Mouse (Mus musculus) retina, postnatal 7 days (tissue): ENCODE measurements at regions not wholly inside any gene's neighbourhood (a gene's known extent, or its start where the extent isn't known, plus 50 kb on each side); places are given as distances from the start of the nearest gene placed in this dataset.
"Not testable (repeated sequence)": the region's sequence is repeated elsewhere in the genome, so short reads cannot be mapped to it uniquely, and the experiment has no call there.

Source experiments
- DNase-seq: peaks from one replicate; pipeline ENCODE4 v3.0.0-alpha.2; 2012; ENCODE audit warnings: low read depth, low spot score

GRCm38 (mm10) chr8:118209301-118209700 is 74.2 kb upstream of the Cdh13 start:
- not testable (repeated sequence) for DNase-seq

DNA sequence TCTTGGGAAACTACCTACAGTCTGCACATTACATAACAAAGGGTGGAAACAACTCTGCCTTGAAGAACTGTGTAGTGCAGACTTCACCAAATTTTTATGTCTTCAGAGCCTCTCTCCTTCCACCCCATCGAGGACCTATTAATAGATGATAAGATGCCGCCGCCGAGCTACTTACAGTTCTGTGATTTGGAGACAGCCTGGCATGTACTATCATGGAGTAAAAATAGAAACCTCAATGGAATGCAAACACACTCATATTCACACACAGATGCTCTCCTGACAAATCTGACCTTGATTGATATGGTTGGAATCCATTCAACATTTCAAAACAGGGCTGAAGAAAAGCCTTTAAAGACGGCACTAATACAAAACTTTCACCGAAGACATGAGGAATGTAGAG is 92.7 kb upstream of the Cdh13 start:
- DNase-seq: no peak

- DNase-seq: no peak
These were observed 94.3 kb upstream of the Cdh13 start for GRCm38 (mm10) chr8:118189226-118189625.

DNA sequence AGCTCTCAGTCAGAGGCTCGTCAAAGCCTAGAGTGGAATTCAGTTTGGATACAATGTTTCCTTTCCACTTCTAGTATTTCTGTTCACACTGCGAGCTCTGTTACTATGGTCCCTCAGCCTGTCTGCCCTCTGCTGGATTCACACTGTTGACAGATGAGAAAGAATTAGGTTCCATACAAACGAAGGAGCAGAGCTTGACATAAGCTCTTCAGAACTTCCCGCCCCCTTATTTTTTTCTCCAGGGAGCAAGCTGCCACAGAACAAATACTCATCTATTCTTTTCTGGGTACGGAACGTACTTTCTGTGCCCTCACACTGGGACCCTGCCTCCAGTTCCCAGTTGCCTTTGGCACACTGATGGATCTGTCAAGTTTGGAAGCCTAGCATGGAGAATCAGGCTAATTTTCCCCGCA is 114.5 kb upstream of the Cdh13 start:
- no peak for DNase-seq

DNA sequence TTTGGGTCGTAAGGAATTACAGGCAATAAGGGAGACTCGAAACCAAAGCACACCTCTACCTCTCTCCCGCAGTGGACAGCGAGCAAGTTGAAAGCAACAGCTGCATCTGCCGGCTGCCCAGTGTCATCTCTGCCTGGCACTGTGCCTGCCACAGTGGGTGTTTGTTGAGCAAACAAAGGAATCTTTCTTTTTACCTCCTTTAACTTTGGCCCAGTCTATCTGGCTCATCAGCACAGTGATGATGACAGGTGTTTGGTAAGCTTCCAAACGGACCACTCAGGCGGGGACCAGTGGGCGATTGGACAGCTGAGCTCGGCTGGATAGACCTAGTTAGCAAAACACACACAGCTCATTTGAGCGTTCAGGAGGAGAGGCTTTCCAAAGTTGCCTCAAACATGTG is 121.4 kb upstream of the Cdh13 start:
- DNase-seq: peak; percentile 46

GRCm38 (mm10) chr8:118147359-118148205 is 136.0 kb upstream of the Cdh13 start:
- no peak for DNase-seq

- DNase-seq: no peak
These were observed 139.0 kb upstream of the Cdh13 start for GRCm38 (mm10) chr8:118144546-118144945.

GRCm38 (mm10) chr8:118142311-118142710 is 141.2 kb upstream of the Cdh13 start:
- DNase-seq: no peak

DNA sequence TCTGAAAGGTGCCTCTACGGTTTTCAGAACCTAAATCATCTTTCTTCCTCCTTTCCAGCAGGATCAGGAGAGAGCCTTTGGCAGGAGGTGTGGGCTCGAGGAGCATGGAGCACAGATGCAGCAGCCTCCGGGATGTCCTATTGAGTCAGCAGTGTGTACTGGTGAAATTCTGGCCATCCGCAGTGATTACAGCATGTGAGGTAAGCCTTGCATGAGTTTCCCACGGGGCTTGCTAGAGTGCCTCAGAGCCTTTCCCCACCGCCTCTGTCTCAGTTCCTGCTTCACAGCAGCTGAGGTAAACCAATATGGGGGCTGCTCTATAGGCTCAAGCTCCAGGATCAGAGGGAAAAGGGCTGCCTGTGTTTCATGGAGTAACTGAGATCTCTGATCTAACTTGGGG is 143.6 kb upstream of the Cdh13 start:
- DNase-seq: no peak

- DNase-seq: no peak
These were observed 145.7 kb upstream of the Cdh13 start for GRCm38 (mm10) chr8:118137846-118138245.

DNA sequence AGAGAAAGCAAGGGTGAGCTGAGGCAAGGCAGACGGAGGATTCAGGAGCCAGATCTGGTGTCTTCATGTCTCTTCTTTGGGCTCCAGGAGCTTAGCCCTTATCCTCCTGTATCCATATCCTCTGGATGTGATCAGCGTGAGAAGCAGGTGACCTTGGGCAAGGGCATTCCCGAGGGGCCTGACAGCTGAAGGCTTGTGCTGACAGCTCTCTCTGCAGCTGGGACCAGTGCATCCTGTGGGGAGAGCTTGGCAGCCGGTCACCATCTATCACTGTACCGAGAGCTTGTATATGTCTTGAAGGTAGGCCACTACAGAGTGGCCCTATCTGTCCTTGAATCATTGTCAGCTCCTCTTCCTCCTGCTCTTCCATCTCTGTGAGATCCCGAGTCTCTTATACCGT is 158.5 kb upstream of the Cdh13 start:
- DNase-seq: no peak

- DNase-seq: no peak
These were observed 169.3 kb upstream of the Cdh13 start for GRCm38 (mm10) chr8:118114253-118114652.

DNA sequence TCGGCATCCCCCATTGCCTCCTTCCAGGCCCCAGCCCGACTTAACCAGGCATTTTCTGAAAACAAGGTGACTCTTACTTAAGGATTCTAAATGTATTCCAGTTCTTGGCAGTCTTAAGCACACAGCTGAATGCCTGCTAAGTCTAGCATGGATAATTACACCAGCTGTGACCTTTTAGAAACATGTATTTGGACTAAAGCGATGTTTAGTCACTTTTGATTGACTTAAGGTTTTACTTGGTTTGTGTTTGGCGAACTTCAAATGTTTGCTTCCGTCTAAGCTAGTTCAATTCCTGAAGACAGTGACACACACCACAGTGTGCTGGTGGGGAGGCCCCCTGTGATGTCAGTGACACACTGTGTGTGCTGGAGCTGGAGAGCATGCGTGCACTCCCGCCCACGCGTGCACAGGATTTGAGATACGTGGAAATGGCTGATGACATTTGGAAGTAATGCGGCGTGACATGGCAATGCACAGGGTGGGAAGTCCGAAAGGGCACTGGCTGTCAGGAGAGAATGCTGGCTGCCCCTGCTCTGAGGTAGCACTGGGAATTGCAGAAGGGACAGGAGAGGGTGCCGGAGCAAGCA is 179.0 kb upstream of the Cdh13 start:
- no peak for DNase-seq

DNA sequence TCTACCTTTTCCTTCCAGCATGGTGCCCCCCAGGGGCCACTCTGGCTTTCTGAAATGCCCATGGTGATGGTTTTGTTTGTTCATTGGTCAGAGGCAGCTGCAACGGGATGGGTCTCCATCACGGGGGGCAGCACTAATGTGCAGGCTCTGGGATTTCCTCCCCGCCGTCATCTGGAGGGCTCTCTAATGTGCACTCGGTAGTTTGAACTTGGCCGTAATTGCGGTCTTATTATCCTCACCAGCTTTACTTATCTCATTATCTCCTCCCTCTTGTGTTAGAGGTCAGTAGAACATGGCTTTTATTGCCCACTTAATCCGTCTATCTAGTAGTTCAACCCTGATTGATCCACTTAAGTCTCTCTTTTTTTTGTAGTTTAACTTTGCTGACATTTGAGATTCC is 182.2 kb upstream of the Cdh13 start:
- no peak for DNase-seq

GRCm38 (mm10) chr8:118062736-118063135 is 220.8 kb upstream of the Cdh13 start:
- no peak for DNase-seq

- DNase-seq: no peak
These were observed 226.8 kb upstream of the Cdh13 start for GRCm38 (mm10) chr8:118056781-118057180.

DNA sequence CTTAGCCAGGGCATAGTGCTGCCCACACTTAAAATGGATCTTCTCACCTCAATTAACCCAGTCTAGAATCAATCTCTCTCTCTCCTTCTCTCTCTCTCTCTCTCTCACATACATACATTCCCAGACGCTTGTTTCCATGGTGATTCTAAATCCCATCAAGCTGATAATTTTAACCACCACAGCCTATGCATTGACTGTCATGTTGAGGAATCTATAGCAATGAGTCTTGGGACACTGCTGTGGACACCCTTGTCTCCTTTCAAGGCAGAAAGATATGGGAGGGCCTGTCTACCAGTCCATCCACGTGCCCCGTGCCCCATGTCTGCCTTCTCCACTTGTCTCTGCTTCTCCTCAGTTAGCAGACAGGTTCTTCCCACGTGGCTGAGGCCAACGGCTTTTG is 228.0 kb upstream of the Cdh13 start:
- no peak for DNase-seq

GRCm38 (mm10) chr8:118050386-118050785 is 233.1 kb upstream of the Cdh13 start:
- no peak for DNase-seq

DNA sequence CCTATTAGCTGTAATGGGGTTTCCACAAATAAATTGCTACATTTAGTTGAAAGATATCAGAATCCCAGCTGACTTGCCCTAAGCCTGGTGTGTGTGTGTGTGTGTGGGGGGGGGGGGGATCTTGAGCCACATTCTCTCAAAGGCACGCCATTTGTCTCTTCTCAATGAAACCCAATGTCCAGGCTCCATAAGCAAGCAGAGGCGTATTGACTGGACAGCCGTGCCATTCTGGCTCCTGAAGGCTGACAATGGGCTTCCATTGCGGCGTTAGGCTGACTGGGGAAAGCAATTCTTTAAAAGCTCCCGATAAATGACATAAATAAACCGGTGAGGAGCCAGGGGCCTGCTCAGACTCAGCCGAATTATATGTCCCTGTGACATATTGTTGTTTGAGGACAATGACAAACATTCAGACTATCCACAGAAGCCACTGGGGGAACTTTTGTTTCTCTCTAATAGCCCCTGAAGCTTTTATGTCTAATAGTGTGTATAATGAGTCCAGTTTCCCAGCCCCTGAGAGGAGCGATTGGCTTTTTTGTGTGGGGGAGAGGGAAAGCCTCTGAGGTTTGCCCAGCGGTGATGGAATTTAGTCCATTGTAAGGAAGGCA is 240.6 kb upstream of the Mphosph6 start:
- DNase-seq: no peak

- no peak for DNase-seq
These were observed 239.5 kb upstream of the Mphosph6 start for GRCm38 (mm10) chr8:118041253-118041652.

GRCm38 (mm10) chr8:118037801-118038200 is 236.1 kb upstream of the Mphosph6 start:
- DNase-seq: no peak

GRCm38 (mm10) chr8:118034051-118034450 is 232.3 kb upstream of the Mphosph6 start:
- DNase-seq: no peak

DNA sequence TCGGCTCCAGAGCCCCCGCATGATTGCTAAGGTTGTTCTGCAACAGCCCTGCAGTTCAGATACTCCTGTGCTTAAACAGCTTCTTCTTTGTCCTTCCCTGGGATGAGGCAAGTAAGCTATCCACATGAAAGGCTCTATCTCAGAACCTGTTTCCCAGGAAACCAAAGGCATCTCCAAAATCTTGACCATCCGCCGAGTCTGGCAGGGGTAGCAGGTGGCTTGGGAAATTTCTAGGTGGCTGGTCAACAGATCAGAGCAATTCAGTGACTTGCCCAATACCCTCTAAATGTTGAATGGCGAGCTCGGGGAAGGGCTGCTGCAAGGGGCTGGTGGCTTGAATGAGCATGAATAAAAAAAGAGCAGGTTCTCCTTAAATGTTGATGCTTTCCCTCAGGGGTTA is 229.7 kb upstream of the Mphosph6 start:
- DNase-seq: no peak
